In genomic region chr2:19350167-19350566, GRCm38 (mm10) we compare ENCODE assay signal across 16 mouse cellular contexts.
"Had no signal": no experiment of that assay in that cellular context is flagged by ENCODE, and none has a peak within 500 bp of the region (broad histone marks: within the 10 kb centered on the region; RNA-seq: fewer than 3 reads in every experiment).

No protein-coding gene starts in this region.

- ATAC-seq: liver, postnatal 0 days; lung, postnatal 0 days; midbrain, embryonic 13.5 days; midbrain, embryonic 15.5 days had no signal

- H3K4me3 ChIP-seq: liver, embryonic 15.5 days; lung, embryonic 15.5 days; megakaryocyte, embryonic 14.5 days; midbrain, embryonic 13.5 days; midbrain, embryonic 15.5 days; neural tube, embryonic 12.5 days; stomach, embryonic 15.5 days had no signal

- H3K9me3 ChIP-seq: liver, embryonic 15.5 days; lung, embryonic 15.5 days; midbrain, embryonic 13.5 days; midbrain, embryonic 15.5 days; neural tube, embryonic 12.5 days; stomach, embryonic 15.5 days had no signal

- H3K4me2 ChIP-seq: liver, embryonic 15.5 days; lung, embryonic 15.5 days; midbrain, embryonic 11.5 days; midbrain, embryonic 13.5 days; midbrain, embryonic 15.5 days; neural tube, embryonic 12.5 days; stomach, embryonic 15.5 days had no signal

- H3K36me3 ChIP-seq: liver, embryonic 15.5 days; lung, embryonic 15.5 days; midbrain, embryonic 13.5 days; midbrain, embryonic 15.5 days; neural tube, embryonic 12.5 days; stomach, embryonic 15.5 days had no signal

- H3K9ac ChIP-seq: liver, embryonic 15.5 days; liver, postnatal 0 days; lung, embryonic 15.5 days; midbrain, embryonic 13.5 days; midbrain, embryonic 15.5 days; neural tube, embryonic 12.5 days; stomach, embryonic 15.5 days had no signal

- H3K27ac ChIP-seq: liver, embryonic 15.5 days; lung, embryonic 15.5 days; midbrain, embryonic 13.5 days; midbrain, embryonic 15.5 days; neural tube, embryonic 12.5 days; stomach, embryonic 15.5 days had no signal

- H3K4me1 ChIP-seq: liver, embryonic 15.5 days; midbrain, embryonic 13.5 days; midbrain, embryonic 15.5 days; neural tube, embryonic 12.5 days; stomach, embryonic 15.5 days had no signal

- H3K27me3 ChIP-seq: liver, embryonic 15.5 days; lung, embryonic 15.5 days; megakaryocyte, embryonic 14.5 days; midbrain, embryonic 13.5 days; midbrain, embryonic 15.5 days; neural tube, embryonic 12.5 days; stomach, embryonic 15.5 days had no signal

- DNase-seq: liver, postnatal 0 days; lung, postnatal 14 days; lung, postnatal 36 days; right cerebral cortex, postnatal 14 days; thymus, adult 18-20 months; thymus, postnatal 14 days; thymus, postnatal 36 days had no signal
